Mouse (Mus musculus): ENCODE data around the gene Ankrd35. TPM values are rescaled to one million over a fixed set of nuclear protein-coding genes. Genes with fewer than 3 reads are reported as not detected.
"Not testable (repeated sequence)": the region's sequence is repeated elsewhere in the genome, so short reads cannot be mapped to it uniquely, and the experiment has no call there.

Gene Ankrd35
- polyA plus RNA-seq, 1 experiment from 2014 or later: 3.5 TPM

DNA sequence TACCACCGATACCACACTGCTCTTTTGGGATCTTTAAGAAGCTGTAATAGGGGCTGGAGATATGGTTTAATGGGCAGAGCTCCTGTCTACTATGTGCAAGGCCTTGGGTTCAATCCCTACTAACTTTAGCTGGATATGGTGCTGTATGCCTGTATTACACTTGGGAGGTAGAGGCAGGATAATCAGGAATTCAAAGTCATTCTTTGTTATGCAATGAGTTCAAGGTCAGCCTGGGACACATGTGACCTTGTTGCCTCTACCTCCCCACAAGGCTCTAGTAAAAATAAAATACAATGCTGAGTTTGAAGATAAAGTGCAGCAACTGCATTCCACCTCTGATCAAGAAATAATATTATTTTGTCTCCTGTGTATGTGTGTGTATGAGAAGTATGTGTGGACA, 64.1 kb downstream of the Ankrd35 start:
- Histone ChIP-seq H3K4me3 (replicated peaks; ENCODE audit: low read length) (no peak overlapping the region), H3K9me3 (ENCODE audit: control insufficient read depth, low read length) (no peaks in the 10 kb centered on the region), H3K36me3 (ENCODE audit: control insufficient read depth, insufficient read depth) (no peaks in the 10 kb centered on the region), H3K27me3 (replicated peaks; ENCODE audit: control insufficient read depth, insufficient read depth, low read length) (no peaks in the 10 kb centered on the region), H3K27ac (ENCODE audit: low read length) (no peak overlapping the region), H3K9ac (replicated peaks; ENCODE audit: low read depth, low read length) (no peak overlapping the region), H3K4me2 (ENCODE audit: low read length) (no peak overlapping the region), H3K4me1 (replicated peaks; ENCODE audit: control insufficient read depth, insufficient read depth, low read length) (peaks cover 7% of the 10 kb centered on the region)
- WGBS: 89% methylated on average over 1 of the region's 1 CpGs
- no peak for ATAC-seq

DNA sequence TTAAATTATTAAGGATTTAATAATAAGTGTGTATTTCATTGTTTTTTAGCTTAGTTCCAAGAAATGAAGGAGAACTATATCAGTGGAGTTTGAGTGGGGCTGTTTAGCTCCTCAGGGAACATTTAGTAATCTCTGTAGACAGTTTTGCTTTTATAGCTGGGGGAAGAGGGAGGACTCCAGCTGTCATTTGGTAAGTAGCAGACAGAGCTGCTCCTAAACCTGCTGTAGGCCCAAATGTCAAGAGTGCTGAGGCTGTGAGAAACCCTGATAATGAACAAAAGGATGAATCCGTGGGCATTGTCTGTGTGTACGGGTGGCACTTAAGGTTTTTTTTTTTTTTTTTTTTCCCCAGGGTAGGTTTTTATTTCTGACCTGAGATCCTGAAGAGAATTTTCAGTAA, 65.3 kb downstream of the Ankrd35 start:
- 93% methylated on average over 2 of the region's 2 CpGs for WGBS
- Histone ChIP-seq H3K27ac (ENCODE audit: low read length) (no peak overlapping the region), H3K27me3 (replicated peaks; ENCODE audit: control insufficient read depth, insufficient read depth, low read length) (no peaks in the 10 kb centered on the region), H3K9ac (replicated peaks; ENCODE audit: low read depth, low read length) (no peak overlapping the region), H3K4me2 (ENCODE audit: low read length) (no peak overlapping the region), H3K9me3 (ENCODE audit: control insufficient read depth, low read length) (no peaks in the 10 kb centered on the region), H3K4me1 (replicated peaks; ENCODE audit: control insufficient read depth, insufficient read depth, low read length) (peaks cover 5% of the 10 kb centered on the region; the same call in 1 of the 2 replicates), H3K36me3 (ENCODE audit: control insufficient read depth, insufficient read depth) (no peaks in the 10 kb centered on the region), H3K4me3 (replicated peaks; ENCODE audit: low read length) (no peak overlapping the region)
- ATAC-seq: no peak

DNA sequence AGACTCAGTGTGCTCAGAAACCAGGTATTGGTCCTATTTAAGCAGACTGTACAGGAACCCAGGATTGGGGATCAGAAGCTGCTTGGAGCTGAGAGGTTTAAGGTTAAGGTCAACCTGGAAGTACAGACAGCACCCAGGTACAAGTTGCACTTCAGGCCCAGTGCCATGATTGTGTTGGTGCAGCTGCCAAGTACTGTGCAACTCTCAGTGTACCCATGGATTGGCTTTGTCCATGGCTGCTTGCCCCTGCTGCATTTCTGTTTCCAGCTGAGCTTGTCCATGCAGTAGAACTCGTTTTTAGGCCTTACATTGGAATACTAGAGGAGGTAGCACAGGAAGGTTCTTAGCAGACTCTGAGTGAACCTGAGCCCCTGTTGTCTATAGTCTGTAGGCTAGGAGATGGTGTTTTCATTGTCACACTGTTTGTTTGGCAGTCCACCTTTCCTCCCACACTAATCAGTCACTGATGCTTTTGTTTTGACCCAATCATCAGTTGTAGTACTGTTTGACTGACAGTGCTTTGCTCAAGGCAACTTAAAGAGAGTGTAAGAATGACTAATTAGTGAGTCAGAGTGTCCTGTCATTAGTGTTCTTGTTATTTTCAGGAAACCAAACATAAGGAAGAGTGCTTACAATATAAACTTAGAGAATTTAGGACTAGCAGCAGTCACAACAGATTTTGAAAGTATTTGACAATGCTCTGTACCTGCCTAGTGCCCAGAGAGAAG, 67.2 kb downstream of the Ankrd35 start:
- 0 out of 2 replicates have a peak, but pooled peaks cover 2% of the 10 kb centered on the region for H3K4me1 ChIP-seq (replicated peaks; ENCODE audit: control insufficient read depth, insufficient read depth, low read length)
- 37% methylated on average over 1 of the region's 1 CpGs for WGBS
- no peaks in the 10 kb centered on the region for H3K27me3 ChIP-seq (replicated peaks; ENCODE audit: control insufficient read depth, insufficient read depth, low read length)
- no peak for ATAC-seq
- H3K4me3 ChIP-seq (replicated peaks; ENCODE audit: low read length): no peak overlapping the region
- no peaks in the 10 kb centered on the region for H3K36me3 ChIP-seq (ENCODE audit: control insufficient read depth, insufficient read depth)
- H3K9ac ChIP-seq (replicated peaks; ENCODE audit: low read depth, low read length): no peak overlapping the region
- no peaks in the 10 kb centered on the region for H3K9me3 ChIP-seq (ENCODE audit: control insufficient read depth, low read length)
- no peak overlapping the region for H3K27ac ChIP-seq (ENCODE audit: low read length)
- no peak overlapping the region for H3K4me2 ChIP-seq (ENCODE audit: low read length)

DNA sequence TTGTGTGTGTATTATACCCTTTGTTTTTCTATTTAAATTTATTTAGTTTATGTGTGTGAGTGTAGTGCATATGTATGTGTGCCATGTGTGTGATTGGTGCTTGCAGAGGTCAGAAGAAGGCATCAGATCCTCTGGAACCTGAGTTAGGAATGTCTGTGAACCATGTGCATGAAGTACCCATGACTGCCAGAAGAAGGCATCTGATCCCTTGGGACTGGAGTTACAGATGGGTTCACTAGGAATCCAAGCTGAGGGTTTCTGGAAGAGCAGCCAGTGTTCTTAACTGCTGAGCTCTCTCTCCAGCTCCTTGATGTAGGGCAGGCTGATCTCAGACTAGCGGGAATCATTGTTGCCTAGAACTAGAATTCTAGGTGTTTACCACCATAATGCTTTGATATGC, 68.1 kb downstream of the Ankrd35 start:
- no peak overlapping the region for H3K9ac ChIP-seq (replicated peaks; ENCODE audit: low read depth, low read length)
- H3K27me3 ChIP-seq (replicated peaks; ENCODE audit: control insufficient read depth, insufficient read depth, low read length): no peaks in the 10 kb centered on the region
- 97% methylated on average over 1 of the region's 1 CpGs for whole genome bisulfite sequencing
- no peaks in the 10 kb centered on the region for H3K9me3 ChIP-seq (ENCODE audit: control insufficient read depth, low read length)
- no peak overlapping the region for H3K27ac ChIP-seq (ENCODE audit: low read length)
- H3K36me3 ChIP-seq (ENCODE audit: control insufficient read depth, insufficient read depth): no peaks in the 10 kb centered on the region
- no peak overlapping the region for H3K4me2 ChIP-seq (ENCODE audit: low read length)
- ATAC-seq: no peak
- 0 out of 2 replicates have a peak, but pooled peaks cover 2% of the 10 kb centered on the region for H3K4me1 ChIP-seq (replicated peaks; ENCODE audit: control insufficient read depth, insufficient read depth, low read length)
- H3K4me3 ChIP-seq (replicated peaks; ENCODE audit: low read length): no peak overlapping the region

DNA sequence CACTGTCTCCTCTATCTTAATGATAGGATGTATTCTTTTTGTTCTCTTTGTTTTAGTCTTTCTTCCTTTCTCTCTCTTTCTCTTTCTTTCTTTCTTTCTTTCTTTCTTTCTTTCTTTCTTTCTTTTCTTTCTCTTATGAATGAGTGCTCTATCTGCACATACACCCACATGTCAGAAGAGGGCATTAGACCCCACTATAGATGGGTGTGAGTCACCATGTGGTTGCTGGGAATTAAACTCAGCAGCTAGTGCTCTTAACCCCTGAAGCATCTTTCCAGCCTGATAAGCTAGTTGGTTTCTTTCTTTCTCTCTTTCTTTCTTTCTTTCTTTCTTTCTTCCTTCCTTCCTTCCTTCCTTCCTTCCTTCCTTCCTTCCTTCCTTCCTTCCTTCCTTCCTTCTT, 70.3 kb downstream of the Ankrd35 start:
- not testable (repeated sequence) for ATAC-seq; H3K9ac ChIP-seq (replicated peaks; ENCODE audit: low read depth, low read length); H3K9me3 ChIP-seq (ENCODE audit: control insufficient read depth, low read length); H3K27me3 ChIP-seq (replicated peaks; ENCODE audit: control insufficient read depth, insufficient read depth, low read length); H3K4me1 ChIP-seq (replicated peaks; ENCODE audit: control insufficient read depth, insufficient read depth, low read length); H3K36me3 ChIP-seq (ENCODE audit: control insufficient read depth, insufficient read depth); H3K4me2 ChIP-seq (ENCODE audit: low read length); H3K27ac ChIP-seq (ENCODE audit: low read length); H3K4me3 ChIP-seq (replicated peaks; ENCODE audit: low read length)

Other genes starting within 250 kb of the Ankrd35 start
- gene BC107364, start 217.8 kb upstream of the Ankrd35 start, polyA plus RNA-seq (2015; fragmentation: Nextera tagmentation; extraction: Ambion mirVana): not detected in 2 replicates
- gene Hfe2, start 145.0 kb upstream of the Ankrd35 start, polyA plus RNA-seq (2015; fragmentation: Nextera tagmentation; extraction: Ambion mirVana): 0.66 and 1.1 TPM in 2 replicates
- 63.4 and 75.9 TPM in 2 replicates for gene Txnip, start 112.2 kb upstream of the Ankrd35 start, polyA plus RNA-seq (2015; fragmentation: Nextera tagmentation; extraction: Ambion mirVana)
- gene Gm16253, start 93.1 kb upstream of the Ankrd35 start, polyA plus RNA-seq (2015; fragmentation: Nextera tagmentation; extraction: Ambion mirVana): 1.6 and 1.8 TPM in 2 replicates
- 38.7 and 43.1 TPM in 2 replicates for gene Polr3gl, start 76.0 kb upstream of the Ankrd35 start, polyA plus RNA-seq (2015; fragmentation: Nextera tagmentation; extraction: Ambion mirVana)
- 16.2 and 21.9 TPM in 2 replicates for gene Ankrd34a, start 73.5 kb upstream of the Ankrd35 start, polyA plus RNA-seq (2015; fragmentation: Nextera tagmentation; extraction: Ambion mirVana)
- 6.3 and 7.5 TPM in 2 replicates for gene Lix1l, start 69.0 kb upstream of the Ankrd35 start, polyA plus RNA-seq (2015; fragmentation: Nextera tagmentation; extraction: Ambion mirVana)
- 123 and 132 TPM in 2 replicates for gene Rbm8a, start 40.2 kb upstream of the Ankrd35 start, polyA plus RNA-seq (2015; fragmentation: Nextera tagmentation; extraction: Ambion mirVana)
- gene Pex11b, start 34.8 kb upstream of the Ankrd35 start, polyA plus RNA-seq (2015; fragmentation: Nextera tagmentation; extraction: Ambion mirVana): 55.1 and 61.6 TPM in 2 replicates
- gene Gm42957, start 34.7 kb upstream of the Ankrd35 start, polyA plus RNA-seq (2015; fragmentation: Nextera tagmentation; extraction: Ambion mirVana): 0.10 and 0.13 TPM in 2 replicates
- 0.75 and 1.3 TPM in 2 replicates for gene Itga10, start 24.5 kb upstream of the Ankrd35 start, polyA plus RNA-seq (2015; fragmentation: Nextera tagmentation; extraction: Ambion mirVana)
- 24.3 and 32.6 TPM in 2 replicates for gene Pias3, start 26.3 kb downstream of the Ankrd35 start, polyA plus RNA-seq (2015; fragmentation: Nextera tagmentation; extraction: Ambion mirVana)
- 4.8 and 6.2 TPM in 2 replicates for gene Nudt17, start 38.4 kb downstream of the Ankrd35 start, polyA plus RNA-seq (2015; fragmentation: Nextera tagmentation; extraction: Ambion mirVana)
- gene Polr3c, start 57.5 kb downstream of the Ankrd35 start, polyA plus RNA-seq (2015; fragmentation: Nextera tagmentation; extraction: Ambion mirVana): 32.2 and 33.9 TPM in 2 replicates
- 59.8 and 65.1 TPM in 2 replicates for gene Rnf115, start 57.5 kb downstream of the Ankrd35 start, polyA plus RNA-seq (2015; fragmentation: Nextera tagmentation; extraction: Ambion mirVana)
- gene Pdzk1, start 159.2 kb downstream of the Ankrd35 start, polyA plus RNA-seq (2015; fragmentation: Nextera tagmentation; extraction: Ambion mirVana): 0.11 and 0.20 TPM in 2 replicates
- gene Cd160, start 159.2 kb downstream of the Ankrd35 start, polyA plus RNA-seq (2015; fragmentation: Nextera tagmentation; extraction: Ambion mirVana): 0.08 and 0.22 TPM in 2 replicates
- 2.9 and 3.6 TPM in 2 replicates for gene Gja5, start 234.6 kb downstream of the Ankrd35 start, polyA plus RNA-seq (2015; fragmentation: Nextera tagmentation; extraction: Ambion mirVana)
- gene Gpr89, start 235.2 kb downstream of the Ankrd35 start, polyA plus RNA-seq (2015; fragmentation: Nextera tagmentation; extraction: Ambion mirVana): 33.1 and 43.7 TPM in 2 replicates

Data from forebrain, embryonic 16.5 days (tissue).